Mouse (Mus musculus): ENCODE measurements around the gene Klc2. TPM values are rescaled to one million over a fixed set of nuclear protein-coding genes. Genes with fewer than 3 reads are reported as not detected.

Gene Klc2
- polyA plus RNA-seq, 1 experiment from 2014 or later = 8.8 TPM

DNA sequence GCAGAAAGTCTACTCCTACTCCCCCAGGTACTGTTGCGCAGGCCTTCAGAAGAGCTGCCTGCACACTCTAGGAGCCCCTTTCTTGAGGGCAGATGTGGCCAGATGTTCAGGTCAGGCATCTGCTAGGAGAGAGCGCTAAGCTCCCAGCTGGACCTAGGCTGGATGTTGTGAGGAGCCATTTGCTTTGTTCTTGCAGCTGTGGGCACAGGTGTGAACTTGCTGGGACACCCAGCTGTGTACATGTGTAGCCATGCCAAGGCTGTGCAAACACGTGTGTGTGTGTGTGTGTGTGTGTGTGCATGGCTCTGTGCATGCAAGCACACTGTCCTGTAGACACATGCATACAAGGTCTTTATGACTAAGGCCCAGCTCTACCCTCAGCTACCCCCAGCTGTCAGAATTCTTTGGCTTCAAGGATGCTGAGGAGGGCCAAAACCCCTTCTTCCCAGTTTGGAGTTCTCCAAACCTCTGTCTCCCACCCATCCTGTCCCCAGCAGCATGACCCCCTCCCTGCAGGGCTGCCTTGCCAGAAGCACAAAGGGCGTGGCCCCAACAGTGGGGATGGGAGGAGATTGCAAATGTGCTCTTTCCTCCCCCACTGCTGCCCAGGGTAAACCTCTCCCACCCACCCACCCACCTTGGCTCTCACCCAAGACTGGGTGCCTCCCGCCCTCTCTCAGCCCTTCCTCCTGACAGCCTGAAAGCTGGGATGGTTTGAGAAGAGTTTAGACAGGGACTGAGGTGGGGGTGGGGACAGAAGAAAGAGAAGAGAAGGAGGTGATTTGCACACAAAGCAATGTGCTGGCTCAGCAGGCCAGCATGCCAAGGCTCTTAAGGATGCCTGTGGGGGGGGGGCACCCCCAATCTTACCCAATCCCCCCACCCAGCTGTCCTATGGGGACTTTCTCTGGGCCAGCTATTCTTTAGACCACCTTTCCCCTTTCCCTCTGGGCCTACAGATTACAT is 57.7 kb downstream of the Klc2 start:
- ATAC-seq (ENCODE audit: low FRiP score, low TSS enrichment) = peak; percentile 26
- H3K4me3 ChIP-seq (ENCODE audit: low read depth, low read length) = no peak overlapping the region
- TF ChIP-seq CTCF (IDR thresholded peaks at IDR 0.05; ENCODE audit: low read depth) (no peak), EP300 (optimal IDR thresholded peaks at IDR 0.05) (no peak)
- no peak for DNase-seq (ENCODE audit: low spot score)
- H3K27me3 ChIP-seq (ENCODE audit: control insufficient read depth, insufficient read depth, low read length) = no peaks in the 10 kb centered on the region
- no peak overlapping the region for H3K4me2 ChIP-seq (replicated peaks; ENCODE audit: low read depth)
- H3K36me3 ChIP-seq (ENCODE audit: control insufficient read depth, insufficient read depth, low read length) = no peaks in the 10 kb centered on the region
- peak overlapping the region; percentile 85 for H3K27ac ChIP-seq (replicated peaks)
- peaks cover 10% of the 10 kb centered on the region for H3K4me1 ChIP-seq (replicated peaks; ENCODE audit: control insufficient read depth, insufficient read depth)
- H3K9ac ChIP-seq (ENCODE audit: low read length) = no peak overlapping the region
- no peaks in the 10 kb centered on the region for H3K9me3 ChIP-seq (ENCODE audit: control insufficient read depth, low read length)
- WGBS = 34% methylated on average over 5 of the region's 5 CpGs

DNA sequence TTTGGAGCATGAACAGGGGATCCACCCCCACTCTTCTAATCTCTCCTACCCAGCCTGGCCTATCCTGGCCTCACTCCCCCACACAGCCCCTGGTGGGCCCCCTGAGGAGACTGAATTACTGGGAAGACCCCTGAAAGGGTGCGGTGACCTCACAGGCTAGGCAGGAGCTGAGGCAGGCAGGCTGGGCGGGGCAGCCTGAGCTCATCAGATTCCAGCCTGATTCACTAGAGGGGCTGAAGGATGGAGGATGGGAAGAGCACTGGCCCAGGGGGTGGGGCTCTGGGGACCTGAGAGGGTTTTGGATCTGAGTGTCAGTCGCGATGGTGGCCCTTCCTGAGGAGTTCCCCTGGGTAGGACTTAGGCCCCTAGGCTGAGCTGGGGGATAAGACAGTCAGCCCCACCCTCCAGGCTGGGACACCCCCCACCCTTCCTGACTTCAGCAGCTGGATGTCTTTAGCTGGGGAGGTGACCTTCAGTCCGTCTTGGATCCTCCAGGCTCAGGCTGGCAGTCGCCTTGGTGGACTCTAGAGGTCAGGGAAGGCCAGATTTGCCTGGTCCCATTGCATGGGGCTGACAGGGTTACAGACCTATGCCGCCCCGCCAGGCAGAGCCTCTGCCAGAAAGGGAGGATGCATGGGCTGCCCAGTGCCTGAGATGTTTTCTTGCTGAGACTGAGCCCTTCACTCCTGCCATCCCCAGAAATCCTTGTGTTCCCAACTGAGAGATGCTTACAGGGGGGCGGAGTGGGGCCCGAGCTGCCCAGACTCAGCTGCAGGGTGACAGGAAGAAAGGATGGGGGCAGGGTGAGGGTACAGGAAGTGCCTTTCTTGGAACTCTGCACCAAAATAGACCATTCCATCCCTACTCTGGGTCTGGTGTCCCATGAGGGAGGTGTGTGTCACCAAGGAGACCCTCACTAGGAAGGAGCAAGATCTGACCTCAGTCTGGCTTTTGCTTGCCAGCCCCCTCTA is 59.3 kb downstream of the Klc2 start:
- Histone ChIP-seq H3K27ac (replicated peaks) (peak overlapping the region; percentile 85), H3K27me3 (ENCODE audit: control insufficient read depth, insufficient read depth, low read length) (no peaks in the 10 kb centered on the region), H3K4me3 (ENCODE audit: low read depth, low read length) (no peak overlapping the region), H3K4me1 (replicated peaks; ENCODE audit: control insufficient read depth, insufficient read depth) (peaks cover 10% of the 10 kb centered on the region), H3K9ac (ENCODE audit: low read length) (no peak overlapping the region), H3K36me3 (ENCODE audit: control insufficient read depth, insufficient read depth, low read length) (no peaks in the 10 kb centered on the region), H3K9me3 (ENCODE audit: control insufficient read depth, low read length) (no peaks in the 10 kb centered on the region), H3K4me2 (replicated peaks; ENCODE audit: low read depth) (no peak overlapping the region; the same call in 1 of the 2 replicates)
- 12% methylated on average over 10 of the region's 10 CpGs for WGBS
- TF ChIP-seq EP300 (optimal IDR thresholded peaks at IDR 0.05) (no peak), CTCF (IDR thresholded peaks at IDR 0.05; ENCODE audit: low read depth) (peak; percentile 3; the same call in 1 of the 2 replicates)
- ATAC-seq (ENCODE audit: low FRiP score, low TSS enrichment) = peak; percentile 49; the same call in 1 of the 2 replicates
- DNase-seq (ENCODE audit: low spot score) = no peak

GRCm38 (mm10) chr19:5057876-5058775 is 60.2 kb downstream of the Klc2 start:
- TF ChIP-seq CTCF (IDR thresholded peaks at IDR 0.05; ENCODE audit: low read depth) (no peak), EP300 (optimal IDR thresholded peaks at IDR 0.05) (no peak)
- Histone ChIP-seq H3K9ac (ENCODE audit: low read length) (no peak overlapping the region; the same call in 1 of the 2 replicates), H3K36me3 (ENCODE audit: control insufficient read depth, insufficient read depth, low read length) (no peaks in the 10 kb centered on the region), H3K4me3 (ENCODE audit: low read depth, low read length) (no peak overlapping the region), H3K27ac (replicated peaks) (peak overlapping the region; percentile 85), H3K4me2 (replicated peaks; ENCODE audit: low read depth) (no peak overlapping the region), H3K9me3 (ENCODE audit: control insufficient read depth, low read length) (no peaks in the 10 kb centered on the region), H3K4me1 (replicated peaks; ENCODE audit: control insufficient read depth, insufficient read depth) (peaks cover 10% of the 10 kb centered on the region), H3K27me3 (ENCODE audit: control insufficient read depth, insufficient read depth, low read length) (no peaks in the 10 kb centered on the region)
- DNase-seq (ENCODE audit: low spot score) = no peak
- 29% methylated on average over 16 of the region's 16 CpGs for WGBS
- 0 out of 2 replicates have a peak, but pooled peaks have one; percentile 4 for ATAC-seq (ENCODE audit: low FRiP score, low TSS enrichment)

Other genes with a start within 250 kb of the Klc2 start
- gene Actn3, start 240.7 kb downstream of the Klc2 start, polyA plus RNA-seq (2015; fragmentation: Nextera tagmentation; extraction: Ambion mirVana) = 1.3 and 2.3 TPM in 2 replicates
- 6.4 and 7.3 TPM in 2 replicates for gene Zdhhc24, start 239.9 kb downstream of the Klc2 start, polyA plus RNA-seq (2015; fragmentation: Nextera tagmentation; extraction: Ambion mirVana)
- gene Bbs1, start 211.9 kb downstream of the Klc2 start, polyA plus RNA-seq (2015; fragmentation: Nextera tagmentation; extraction: Ambion mirVana) = 0.85 and 0.95 TPM in 2 replicates
- 91.0 and 94.4 TPM in 2 replicates for gene Dpp3, start 190.3 kb downstream of the Klc2 start, polyA plus RNA-seq (2015; fragmentation: Nextera tagmentation; extraction: Ambion mirVana)
- gene Peli3, start 175.4 kb downstream of the Klc2 start, polyA plus RNA-seq (2015; fragmentation: Nextera tagmentation; extraction: Ambion mirVana) = 0.85 and 1.2 TPM in 2 replicates
- gene Mrpl11, start 156.4 kb downstream of the Klc2 start, polyA plus RNA-seq (2015; fragmentation: Nextera tagmentation; extraction: Ambion mirVana) = 67.9 and 78.0 TPM in 2 replicates
- 0.08 and 0.12 TPM in 2 replicates for gene Npas4, start 128.2 kb downstream of the Klc2 start, polyA plus RNA-seq (2015; fragmentation: Nextera tagmentation; extraction: Ambion mirVana)
- 1.7 and 1.8 TPM in 2 replicates for gene Slc29a2, start 94.7 kb downstream of the Klc2 start, polyA plus RNA-seq (2015; fragmentation: Nextera tagmentation; extraction: Ambion mirVana)
- gene B4gat1, start 79.7 kb downstream of the Klc2 start, polyA plus RNA-seq (2015; fragmentation: Nextera tagmentation; extraction: Ambion mirVana) = 22.3 and 23.6 TPM in 2 replicates
- gene AC124502.3, start 79.7 kb downstream of the Klc2 start, polyA plus RNA-seq (2015; fragmentation: Nextera tagmentation; extraction: Ambion mirVana) = 0.24 and 1.1 TPM in 2 replicates
- 42.3 and 45.6 TPM in 2 replicates for gene Brms1, start 77.2 kb downstream of the Klc2 start, polyA plus RNA-seq (2015; fragmentation: Nextera tagmentation; extraction: Ambion mirVana)
- gene Rin1, start 68.1 kb downstream of the Klc2 start, polyA plus RNA-seq (2015; fragmentation: Nextera tagmentation; extraction: Ambion mirVana) = 2.6 TPM in 2 replicates
- 31.6 and 39.5 TPM in 2 replicates for gene Cd248, start 50.5 kb downstream of the Klc2 start, polyA plus RNA-seq (2015; fragmentation: Nextera tagmentation; extraction: Ambion mirVana)
- 10.4 and 11.4 TPM in 2 replicates for gene Tmem151a, start 33.0 kb downstream of the Klc2 start, polyA plus RNA-seq (2015; fragmentation: Nextera tagmentation; extraction: Ambion mirVana)
- 128 and 131 TPM in 2 replicates for gene Yif1a, start 30.0 kb downstream of the Klc2 start, polyA plus RNA-seq (2015; fragmentation: Nextera tagmentation; extraction: Ambion mirVana)
- gene Cnih2, start 20.0 kb downstream of the Klc2 start, polyA plus RNA-seq (2015; fragmentation: Nextera tagmentation; extraction: Ambion mirVana) = 5.6 and 7.1 TPM in 2 replicates
- gene Rab1b, start 11.5 kb downstream of the Klc2 start, polyA plus RNA-seq (2015; fragmentation: Nextera tagmentation; extraction: Ambion mirVana) = 183 and 194 TPM in 2 replicates
- gene Pacs1, start 154.6 kb upstream of the Klc2 start, polyA plus RNA-seq (2015; fragmentation: Nextera tagmentation; extraction: Ambion mirVana) = 4.6 and 6.7 TPM in 2 replicates
- gene Sf3b2, start 176.9 kb upstream of the Klc2 start, polyA plus RNA-seq (2015; fragmentation: Nextera tagmentation; extraction: Ambion mirVana) = 134 and 148 TPM in 2 replicates
- gene Gal3st3, start 179.8 kb upstream of the Klc2 start, polyA plus RNA-seq (2015; fragmentation: Nextera tagmentation; extraction: Ambion mirVana) = 0.51 and 0.53 TPM in 2 replicates
- not detected in 2 replicates for gene Catsper1, start 217.2 kb upstream of the Klc2 start, polyA plus RNA-seq (2015; fragmentation: Nextera tagmentation; extraction: Ambion mirVana)
- gene Cst6, start 231.0 kb upstream of the Klc2 start, polyA plus RNA-seq (2015; fragmentation: Nextera tagmentation; extraction: Ambion mirVana) = 281 and 316 TPM in 2 replicates
- gene Eif1ad, start 248.2 kb upstream of the Klc2 start, polyA plus RNA-seq (2015; fragmentation: Nextera tagmentation; extraction: Ambion mirVana) = 47.5 and 49.1 TPM in 2 replicates
- 279 and 293 TPM in 2 replicates for gene Banf1, start 248.6 kb upstream of the Klc2 start, polyA plus RNA-seq (2015; fragmentation: Nextera tagmentation; extraction: Ambion mirVana)